Mouse (Mus musculus) lung, postnatal 14 days (tissue): ENCODE data around the gene Irf2bpl.

ENCODE experiments used
- DNase-seq: peaks from one replicate; pipeline ENCODE4 v3.0.0; 2021

Gene Irf2bpl

GRCm38 (mm10) chr12:86883280-86884196, 1.1 kb downstream of the Irf2bpl start:
- peak; percentile 69 for DNase-seq

GRCm38 (mm10) chr12:86883019-86883279, 1.6 kb downstream of the Irf2bpl start:
- DNase-seq: no peak

- DNase-seq: peak; percentile 78
Measured at GRCm38 (mm10) chr12:86882279-86883018, 2.1 kb downstream of the Irf2bpl start.

GRCm38 (mm10) chr12:86881809-86882278, 2.8 kb downstream of the Irf2bpl start:
- peak; percentile 16 for DNase-seq

- no peak for DNase-seq
Measured at GRCm38 (mm10) chr12:86880090-86880723, 4.4 kb downstream of the Irf2bpl start.

- DNase-seq: no peak
Measured at GRCm38 (mm10) chr12:86879446-86880085, 5.0 kb downstream of the Irf2bpl start.

- no peak for DNase-seq
Measured at GRCm38 (mm10) chr12:86878426-86879353, 5.9 kb downstream of the Irf2bpl start.

- DNase-seq: no peak
Measured at GRCm38 (mm10) chr12:86876981-86877380, 7.6 kb downstream of the Irf2bpl start.

- no peak for DNase-seq
Measured at GRCm38 (mm10) chr12:86876116-86876515, 8.5 kb downstream of the Irf2bpl start.

GRCm38 (mm10) chr12:86872335-86873040, 12.1 kb downstream of the Irf2bpl start:
- DNase-seq: peak; percentile 64

GRCm38 (mm10) chr12:86871666-86872334, 12.8 kb downstream of the Irf2bpl start:
- DNase-seq: no peak

GRCm38 (mm10) chr12:86870996-86871395, 13.6 kb downstream of the Irf2bpl start:
- DNase-seq: no peak

- no peak for DNase-seq
Measured at GRCm38 (mm10) chr12:86869761-86870160, 14.8 kb downstream of the Irf2bpl start.

GRCm38 (mm10) chr12:86867271-86868223, 17.1 kb downstream of the Irf2bpl start:
- peak; percentile 40 for DNase-seq

- no peak for DNase-seq
Measured at GRCm38 (mm10) chr12:86864316-86865020, 20.1 kb downstream of the Irf2bpl start.

- DNase-seq: peak; percentile 8
Measured at GRCm38 (mm10) chr12:86859924-86860790, 24.4 kb downstream of the Irf2bpl start.

- no peak for DNase-seq
Measured at GRCm38 (mm10) chr12:86858983-86859872, 25.4 kb downstream of the Irf2bpl start.
